ENCODE assay signal across 21 mouse cellular contexts in genomic region chr10:105760460-105760859, GRCm38 (mm10).
"Had no signal": no experiment of that assay in that cellular context is flagged by ENCODE, and none has a peak within 500 bp of the region (broad histone marks: within the 10 kb centered on the region; RNA-seq: fewer than 3 reads in every experiment).

No protein-coding gene starts in this region.

- H3K9me3 ChIP-seq: limb, embryonic 10.5 days; limb, embryonic 13.5 days; liver, embryonic 12.5 days; liver, embryonic 15.5 days; lung, embryonic 15.5 days; midbrain, embryonic 12.5 days; midbrain, embryonic 15.5 days had no signal

- ATAC-seq: liver, embryonic 12.5 days; midbrain, embryonic 15.5 days had no signal

- H3K4me2 ChIP-seq: limb, embryonic 13.5 days; liver, embryonic 12.5 days; liver, embryonic 15.5 days; lung, embryonic 15.5 days; midbrain, embryonic 12.5 days; midbrain, embryonic 15.5 days had no signal

- H3K36me3 ChIP-seq: limb, embryonic 10.5 days; limb, embryonic 13.5 days; liver, embryonic 12.5 days; liver, embryonic 15.5 days; lung, embryonic 15.5 days; midbrain, embryonic 12.5 days; midbrain, embryonic 15.5 days had no signal

- H3K27me3 ChIP-seq: limb, embryonic 13.5 days; liver, embryonic 12.5 days; liver, embryonic 15.5 days; lung, embryonic 15.5 days; midbrain, embryonic 12.5 days; midbrain, embryonic 15.5 days had no signal

- H3K4me1 ChIP-seq: limb, embryonic 10.5 days; limb, embryonic 13.5 days; liver, embryonic 12.5 days; liver, embryonic 15.5 days; lung, embryonic 15.5 days; midbrain, embryonic 12.5 days; midbrain, embryonic 15.5 days had no signal

- H3K9ac ChIP-seq: limb, embryonic 13.5 days; liver, embryonic 12.5 days; liver, embryonic 15.5 days; lung, embryonic 15.5 days; midbrain, embryonic 12.5 days; midbrain, embryonic 15.5 days had no signal

- H3K4me3 ChIP-seq: limb, embryonic 10.5 days; limb, embryonic 13.5 days; liver, embryonic 12.5 days; liver, embryonic 15.5 days; lung, embryonic 15.5 days; midbrain, embryonic 12.5 days; midbrain, embryonic 15.5 days had no signal

- H3K27ac ChIP-seq: limb, embryonic 10.5 days; limb, embryonic 13.5 days; liver, embryonic 12.5 days; liver, embryonic 15.5 days; lung, embryonic 15.5 days; midbrain, embryonic 12.5 days; midbrain, embryonic 15.5 days; stomach, postnatal 0 days had no signal

- DNase-seq: kidney, adult 18-20 months; kidney, adult 9 months; kidney, postnatal 14 days; kidney, postnatal 4 days; layer of hippocampus, adult 9-11 months; liver; lung, adult 18-20 months; lung, postnatal 14 days; lung, postnatal 4 days; right cerebral cortex, adult 18-20 months; right cerebral cortex, postnatal 14 days; right cerebral cortex, postnatal 4 days; thymus, postnatal 25 days had no signal
